Comparison of ENCODE assay signal across 10 mouse cellular contexts in the genomic region with DNA sequence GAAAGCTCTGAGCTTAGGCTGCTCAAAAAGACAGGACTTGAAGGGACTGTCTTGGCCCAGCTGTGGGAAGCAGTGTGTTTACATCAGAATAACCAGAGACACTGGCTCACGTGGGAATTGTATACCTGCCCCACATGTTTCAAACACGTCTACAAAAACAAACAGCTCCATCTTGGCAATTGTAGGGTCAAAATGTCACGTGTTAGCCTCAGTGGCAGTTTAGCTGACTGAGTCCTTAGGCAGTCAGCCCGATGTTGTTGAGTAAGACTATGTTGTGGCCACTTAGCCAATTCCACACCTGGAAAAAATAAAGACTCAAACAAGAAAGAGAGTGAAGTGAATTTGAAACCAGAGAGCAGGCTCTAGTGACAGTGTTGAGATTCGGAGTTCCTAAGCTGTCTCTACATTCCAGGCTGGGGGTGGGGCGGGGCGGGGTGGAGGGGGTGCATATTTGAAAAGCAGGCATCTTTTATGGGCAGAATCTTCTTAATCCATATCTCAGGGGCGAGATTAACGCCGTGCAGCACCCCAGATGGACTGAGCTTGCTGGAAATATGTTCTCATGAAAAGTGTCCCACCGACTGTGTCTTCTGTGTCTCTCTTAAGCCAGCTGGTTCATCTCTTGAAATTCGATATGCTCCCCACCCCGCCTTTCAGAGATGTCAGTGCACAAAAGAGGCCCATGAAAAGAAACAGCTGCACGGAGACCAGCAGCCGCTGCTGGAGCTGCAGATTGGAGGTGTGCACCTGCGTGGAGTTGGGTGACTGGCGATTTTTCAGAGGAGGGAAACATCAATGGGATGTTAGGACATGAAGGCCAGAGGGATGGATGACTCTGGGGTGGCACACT.
DNase-seq lines count a peak whose midpoint lies in the region; ATAC-seq and TF ChIP-seq lines count a peak whose summit lies in the region.
"Had no signal": no experiment of that assay in that cellular context is flagged by ENCODE, and none has a peak within 500 bp of the region (broad histone marks: within the 10 kb centered on the region; RNA-seq: fewer than 3 reads in every experiment).

No protein-coding gene starts in this region.

- H3K9ac ChIP-seq in hindbrain, embryonic 15.5 days: no peak overlapping the region
- no peak overlapping the region for H3K9ac ChIP-seq in hindbrain, postnatal 0 days (replicated peaks; ENCODE audit: low read length)
- no peak overlapping the region for H3K9ac ChIP-seq in embryonic facial prominence, embryonic 11.5 days (replicated peaks; ENCODE audit: low read length)
- H3K9ac ChIP-seq in midbrain, embryonic 12.5 days (replicated peaks): no peak overlapping the region

- WGBS in hindbrain, embryonic 15.5 days: 18% methylated on average over 17 of the region's 17 CpGs
- 18% methylated on average over 17 of the region's 17 CpGs for WGBS in hindbrain, postnatal 0 days
- WGBS in embryonic facial prominence, embryonic 11.5 days: 8% methylated on average over 17 of the region's 17 CpGs
- WGBS in midbrain, embryonic 12.5 days: 10% methylated on average over 17 of the region's 17 CpGs

- H3K27me3 ChIP-seq in hindbrain, embryonic 15.5 days: 0 out of 2 replicates have a peak, but pooled peaks cover 4% of the 10 kb centered on the region
- no peaks in the 10 kb centered on the region for H3K27me3 ChIP-seq in hindbrain, postnatal 0 days (ENCODE audit: insufficient read depth, low read length)
- no peaks in the 10 kb centered on the region for H3K27me3 ChIP-seq in embryonic facial prominence, embryonic 11.5 days (ENCODE audit: control insufficient read depth, insufficient read depth, low read length)
- peaks cover 47% of the 10 kb centered on the region for H3K27me3 ChIP-seq in midbrain, embryonic 12.5 days

- ATAC-seq in hindbrain, embryonic 15.5 days (ENCODE audit: low FRiP score, low read depth): no peak
- ATAC-seq in hindbrain, postnatal 0 days: no peak
- peak; percentile 77 for ATAC-seq in embryonic facial prominence, embryonic 11.5 days (replicated peaks; ENCODE audit: insufficient number of reproducible peaks, low FRiP score, low TSS enrichment, low read depth)
- ATAC-seq in midbrain, embryonic 12.5 days (ENCODE audit: low FRiP score, low read depth): peak; percentile 81
- ATAC-seq in frontal cortex, adult (ENCODE audit: low TSS enrichment): no peak

- no peaks in the 10 kb centered on the region for H3K9me3 ChIP-seq in hindbrain, embryonic 15.5 days
- H3K9me3 ChIP-seq in hindbrain, postnatal 0 days (ENCODE audit: low read length): no peaks in the 10 kb centered on the region
- no peaks in the 10 kb centered on the region for H3K9me3 ChIP-seq in embryonic facial prominence, embryonic 11.5 days (replicated peaks; ENCODE audit: control insufficient read depth, low read length)
- peaks cover 10% of the 10 kb centered on the region for H3K9me3 ChIP-seq in midbrain, embryonic 12.5 days

- intact Hi-C loops in heart, postnatal 14 days (cut with DNase I): no loop called here

- no peak overlapping the region for H3K27ac ChIP-seq in hindbrain, embryonic 15.5 days (replicated peaks)
- H3K27ac ChIP-seq in hindbrain, postnatal 0 days: no peak overlapping the region
- H3K27ac ChIP-seq in embryonic facial prominence, embryonic 11.5 days (replicated peaks; ENCODE audit: low read depth, low read length): no peak overlapping the region
- no peak overlapping the region for H3K27ac ChIP-seq in midbrain, embryonic 12.5 days (replicated peaks)
- H3K27ac ChIP-seq: left cerebral cortex, adult 2 months had no signal

- H3K4me2 ChIP-seq in hindbrain, embryonic 15.5 days: 0 out of 2 replicates have a peak overlapping the region, but pooled peaks have one; percentile 15
- no peak overlapping the region for H3K4me2 ChIP-seq in hindbrain, postnatal 0 days (ENCODE audit: low read depth, low read length)
- H3K4me2 ChIP-seq in embryonic facial prominence, embryonic 11.5 days (ENCODE audit: low read depth, low read length): peak overlapping the region; percentile 10; the same call in 1 of the 2 replicates
- H3K4me2 ChIP-seq in midbrain, embryonic 12.5 days (replicated peaks): peak overlapping the region; percentile 26; the same call in 1 of the 2 replicates

- no peak for DNase-seq in hindbrain, postnatal 0 days (ENCODE audit: low spot score)
- DNase-seq in embryonic facial prominence, embryonic 11.5 days (ENCODE audit: low spot score): peak; percentile 85
- peak; percentile 25 to 41 for DNase-seq in heart, postnatal 14 days
- DNase-seq in urinary bladder, adult 18-20 months (ENCODE audit: low spot score in 2 of 2): no peak
- no peak for DNase-seq in cerebellum, adult 18-20 months
- DNase-seq: cerebellum, adult 9-10 months had no signal

- H3K36me3 ChIP-seq in hindbrain, embryonic 15.5 days: no peaks in the 10 kb centered on the region
- no peaks in the 10 kb centered on the region for H3K36me3 ChIP-seq in hindbrain, postnatal 0 days (ENCODE audit: insufficient read depth, low read length)
- H3K36me3 ChIP-seq in embryonic facial prominence, embryonic 11.5 days (replicated peaks; ENCODE audit: control insufficient read depth, insufficient read depth, low read depth, low read length): no peaks in the 10 kb centered on the region
- H3K36me3 ChIP-seq in midbrain, embryonic 12.5 days: no peaks in the 10 kb centered on the region

- no peak for TF ChIP-seq CTCF in hindbrain, postnatal 0 days (IDR thresholded peaks at IDR 0.05; ENCODE audit: low read depth)

- H3K4me1 ChIP-seq in hindbrain, embryonic 15.5 days (replicated peaks): 0 out of 2 replicates have a peak, but pooled peaks cover 8% of the 10 kb centered on the region
- H3K4me1 ChIP-seq in hindbrain, postnatal 0 days (ENCODE audit: insufficient read depth, low read length): 0 out of 2 replicates have a peak, but pooled peaks cover 3% of the 10 kb centered on the region
- no peaks in the 10 kb centered on the region; the same call in 1 of the 2 replicates for H3K4me1 ChIP-seq in embryonic facial prominence, embryonic 11.5 days (ENCODE audit: control insufficient read depth, insufficient read depth, low read length)
- peaks cover 15% of the 10 kb centered on the region for H3K4me1 ChIP-seq in midbrain, embryonic 12.5 days

- no peak overlapping the region for H3K4me3 ChIP-seq in hindbrain, embryonic 15.5 days
- no peak overlapping the region for H3K4me3 ChIP-seq in hindbrain, postnatal 0 days (ENCODE audit: low read length)
- H3K4me3 ChIP-seq in embryonic facial prominence, embryonic 11.5 days (ENCODE audit: low read depth, low read length): no peak overlapping the region
- H3K4me3 ChIP-seq in midbrain, embryonic 12.5 days: no peak overlapping the region
- H3K4me3 ChIP-seq: left cerebral cortex, adult 2 months had no signal

Comparison
In these comparisons a context has a peak if more than half of its experiments do, and no peak if none do; other contexts are left out.
1. ATAC-seq: peak in embryonic facial prominence, embryonic 11.5 days (single experiment) and midbrain, embryonic 12.5 days (single experiment); none in hindbrain, embryonic 15.5 days (single experiment), hindbrain, postnatal 0 days (single experiment) and frontal cortex, adult (single experiment).
2. DNase-seq: peak in embryonic facial prominence, embryonic 11.5 days (single experiment) and heart, postnatal 14 days (2 of 2); none in hindbrain, postnatal 0 days (single experiment), urinary bladder, adult 18-20 months (0 of 2) and cerebellum, adult 18-20 months (0 of 2).